Mouse (Mus musculus) ZHBTc4 (cell line): ENCODE results near the gene Nyap1.

ENCODE experiments used
- DNase-seq: peaks from one replicate; pipeline ENCODE4 v3.0.0-alpha.2; 2011; ENCODE audit warnings: low read depth, low spot score

Nyap1 gene

GRCm38 (mm10) chr5:137699080-137699479 lies 42.3 kb downstream of the Nyap1 start:
- DNase-seq = no peak

GRCm38 (mm10) chr5:137695930-137696329 lies 45.5 kb downstream of the Nyap1 start:
- DNase-seq = no peak

- DNase-seq = no peak
These were observed 46.6 kb downstream of the Nyap1 start for GRCm38 (mm10) chr5:137694796-137695195.

DNA sequence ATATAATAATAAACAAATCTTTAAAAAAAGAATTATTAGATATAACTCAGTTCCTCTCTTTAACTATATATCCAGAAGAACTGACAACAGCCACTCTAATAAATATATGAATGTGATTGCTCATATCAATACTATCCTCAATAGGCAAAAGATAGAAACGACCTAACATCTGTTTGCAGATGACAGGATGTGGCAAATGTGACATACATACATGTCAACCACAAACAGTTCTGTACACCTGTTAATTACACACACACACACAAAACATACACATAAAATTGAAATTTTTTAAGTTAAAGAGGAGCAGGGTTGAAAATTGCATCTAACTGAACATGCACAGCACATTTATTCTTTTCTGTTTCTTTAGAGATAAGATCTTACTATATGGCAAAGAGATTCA lies 49.5 kb downstream of the Nyap1 start:
- no peak for DNase-seq

DNA sequence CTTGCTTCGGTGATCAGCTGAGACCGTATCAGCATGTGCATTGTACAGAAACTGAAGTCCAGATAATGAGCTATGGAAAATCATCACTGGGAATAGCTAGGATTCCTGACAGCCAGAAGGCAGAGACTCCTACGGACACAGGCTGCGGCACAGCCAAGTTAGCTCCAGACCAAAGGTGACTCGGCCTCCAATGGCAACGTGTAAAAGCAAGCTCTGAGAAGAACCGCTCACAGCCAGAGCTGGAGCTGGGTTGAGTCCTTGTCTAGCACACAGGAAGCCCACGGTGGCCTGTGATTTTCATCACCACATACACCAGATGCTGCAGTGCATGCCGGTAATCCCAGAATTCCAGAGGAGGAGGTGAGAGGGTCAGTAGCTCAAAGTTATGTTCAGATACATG lies 50.9 kb downstream of the Nyap1 start:
- DNase-seq = no peak

DNA sequence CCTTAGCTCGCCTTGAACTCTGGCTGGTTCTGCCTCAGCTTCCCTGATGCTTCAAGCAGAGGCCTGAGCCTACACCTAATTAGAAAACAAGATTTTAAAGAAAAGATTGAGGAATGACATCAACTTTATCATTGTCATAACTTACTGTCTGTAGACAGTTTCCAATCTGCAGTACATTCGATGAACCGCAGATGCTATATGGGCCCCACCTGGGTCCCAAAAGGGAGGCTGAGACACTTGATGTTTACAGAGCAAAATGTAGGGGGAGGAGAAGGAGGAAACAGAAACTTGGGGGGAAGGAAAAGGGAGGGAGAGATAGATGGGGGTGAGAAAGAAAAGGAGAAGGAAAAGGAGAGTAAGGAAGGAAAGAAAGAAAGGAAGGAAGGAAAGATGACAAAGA lies 51.4 kb downstream of the Nyap1 start:
- DNase-seq = no peak

DNA sequence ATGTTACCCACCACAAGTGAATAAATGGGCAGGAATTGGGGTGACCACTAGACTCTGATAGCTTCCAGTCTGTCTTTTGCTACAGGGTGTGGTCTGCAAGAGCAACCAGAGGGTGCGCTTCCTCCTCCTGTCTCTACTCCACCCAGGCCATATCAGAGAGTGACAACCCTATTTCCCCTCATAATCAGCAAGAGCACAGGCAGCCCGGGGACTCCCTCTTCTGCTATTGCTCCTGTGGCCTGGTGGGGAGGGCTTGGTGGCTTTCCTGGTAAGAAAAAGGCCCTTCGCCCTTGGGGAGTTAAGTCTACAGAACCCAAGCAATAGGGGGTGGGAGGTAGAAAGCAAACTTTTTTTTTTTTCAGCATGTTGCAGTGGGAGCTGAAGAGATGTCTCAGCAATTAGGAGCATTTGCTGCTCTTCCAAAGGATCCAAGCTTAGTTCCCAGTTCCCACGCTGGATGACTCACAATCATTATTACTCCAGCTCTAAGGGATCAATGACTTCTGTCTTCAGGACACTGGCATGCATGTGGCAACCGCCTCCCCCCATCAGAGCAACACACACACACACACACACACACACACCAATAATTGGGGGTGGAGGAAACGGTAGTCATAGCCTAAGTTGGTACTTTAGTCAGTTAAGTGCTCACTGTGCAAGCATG lies 55.1 kb downstream of the Nyap1 start:
- DNase-seq = no peak

GRCm38 (mm10) chr5:137685653-137686052 lies 55.8 kb downstream of the Nyap1 start:
- no peak for DNase-seq

DNA sequence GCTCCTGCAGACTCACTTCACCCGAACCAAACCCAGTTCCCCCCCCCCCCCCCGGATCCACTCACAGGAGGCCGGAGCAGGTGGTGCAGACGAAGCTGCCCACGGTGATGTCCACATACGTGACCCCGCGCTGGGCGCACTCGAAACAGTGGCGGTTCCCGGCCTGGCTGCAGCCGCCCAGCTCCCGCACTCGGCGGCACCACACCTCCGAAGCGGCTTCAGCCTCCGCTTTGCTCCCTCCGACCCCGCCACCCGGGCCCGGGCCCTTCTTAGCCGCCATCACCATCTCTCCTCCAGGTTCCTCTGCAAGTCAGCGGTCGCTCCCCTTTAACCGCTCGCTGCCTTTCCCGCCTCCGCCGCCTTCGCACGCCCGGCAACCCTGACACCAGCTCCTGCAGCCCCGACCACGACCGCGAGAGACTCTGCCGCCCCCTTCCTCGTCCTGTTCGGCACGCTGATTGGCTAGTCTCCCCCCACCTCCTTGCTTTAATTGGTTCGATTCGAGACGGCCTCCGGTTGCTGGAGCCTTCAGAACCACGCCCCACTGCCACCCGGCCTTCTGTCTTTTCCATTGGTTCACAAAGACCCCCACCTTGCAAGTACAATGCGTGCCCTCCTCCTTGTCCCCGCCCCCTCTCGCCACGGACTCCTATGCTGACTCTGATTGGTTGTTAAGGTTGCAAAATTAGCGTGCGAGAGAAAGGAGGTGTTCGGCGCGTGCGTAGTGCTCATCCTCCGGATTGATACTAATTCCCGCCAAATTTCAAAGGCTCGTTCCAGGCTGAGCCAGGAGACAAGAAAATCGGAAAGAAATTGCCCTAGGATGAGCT lies 56.9 kb downstream of the Nyap1 start, which contains the start of gene Agfg2:
Gene Agfg2 (minus strand): TSS at position 433 of the 830 bp plus-strand sequence.
- peak; percentile 100 for DNase-seq

- peak; percentile 53 for DNase-seq
These were observed 57.8 kb downstream of the Nyap1 start for GRCm38 (mm10) chr5:137683388-137684293.

- no peak for DNase-seq
These were observed 58.9 kb downstream of the Nyap1 start for GRCm38 (mm10) chr5:137682526-137682925.
